Mouse (Mus musculus): ENCODE data around the gene Gm14288. TPM values are rescaled to one million over a fixed set of nuclear protein-coding genes. Genes with fewer than 3 reads are reported as not detected.
"Not testable (repeated sequence)": the region's sequence is repeated elsewhere in the genome, so short reads cannot be mapped to it uniquely, and the experiment has no call there.

Gm14288 gene
- polyA plus RNA-seq (2016; fragmentation: Nextera tagmentation; extraction: Ambion mirVana), result 6.8 TPM in 1 of 2 replicates, not detected in the other

GRCm38 (mm10) chr2:175800993-175801392, at the start of gene Gm14288:
Gm14288 (minus strand) TSS chr2:175801093.
- no CpG with 5 or more reads among the region's 6 CpGs for WGBS

DNA sequence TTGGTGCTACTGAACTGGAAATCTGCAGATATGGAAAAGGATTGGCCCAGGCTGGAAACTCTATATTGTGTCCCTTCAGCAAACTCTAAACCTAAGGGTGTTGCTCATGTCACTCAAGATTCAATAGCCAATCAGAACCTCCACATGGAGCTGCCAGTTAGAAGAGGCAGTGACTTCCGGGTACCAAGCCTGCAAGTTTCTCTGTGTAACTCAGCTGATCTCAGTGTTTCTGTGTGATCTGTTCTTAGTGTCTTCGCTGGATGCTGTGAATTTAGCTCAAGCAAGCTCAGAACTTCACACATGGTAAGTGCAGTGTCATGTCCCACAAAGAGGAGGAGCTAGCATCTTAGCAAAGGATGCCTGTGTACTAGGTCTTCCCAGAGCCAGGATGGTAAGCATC, 59.7 kb downstream of the Gm14288 start, which contains the start of gene Gm2007:
Gm2007 (plus strand) TSS at position 301 of the 400 bp plus-strand sequence.
- H3K4me3 ChIP-seq; H3K4me1 ChIP-seq; H3K27ac ChIP-seq; H3K9me3 ChIP-seq; ATAC-seq (ENCODE audit: insufficient number of reproducible peaks, insufficient read depth, low FRiP score, low TSS enrichment); H3K27me3 ChIP-seq; H3K36me3 ChIP-seq; H3K9ac ChIP-seq; H3K4me2 ChIP-seq (replicated peaks): not testable (repeated sequence)
- WGBS, result no CpG with 5 or more reads among the region's 2 CpGs

More at GRCm38 (mm10) chr2:175800993-175801392, at the start of gene Gm14288:
- not testable (repeated sequence) for H3K9ac ChIP-seq; ATAC-seq (ENCODE audit: insufficient number of reproducible peaks, insufficient read depth, low FRiP score, low TSS enrichment); H3K9me3 ChIP-seq; H3K4me1 ChIP-seq; H3K36me3 ChIP-seq; H3K4me3 ChIP-seq; H3K4me2 ChIP-seq (replicated peaks); H3K27me3 ChIP-seq; H3K27ac ChIP-seq

Other genes with a start within 250 kb of the Gm14288 start
- gene Gm11007, start 157.1 kb downstream of the Gm14288 start, polyA plus RNA-seq (2016; fragmentation: Nextera tagmentation; extraction: Ambion mirVana), result not detected in 2 replicates
- gene Zfp969, start 97.4 kb downstream of the Gm14288 start, polyA plus RNA-seq (2016; fragmentation: Nextera tagmentation; extraction: Ambion mirVana), result 6.9 and 16.0 TPM in 2 replicates
- gene Gm2007, start 59.6 kb downstream of the Gm14288 start, polyA plus RNA-seq (2016; fragmentation: Nextera tagmentation; extraction: Ambion mirVana), result not detected in 2 replicates
- 21.6 and 23.2 TPM in 2 replicates for gene Gm6710, start 68.1 kb upstream of the Gm14288 start, polyA plus RNA-seq (2016; fragmentation: Nextera tagmentation; extraction: Ambion mirVana)
- gene Zfp966, start 130.0 kb upstream of the Gm14288 start, polyA plus RNA-seq (2016; fragmentation: Nextera tagmentation; extraction: Ambion mirVana), result 4.9 and 5.5 TPM in 2 replicates
- gene Gm2026, start 164.2 kb upstream of the Gm14288 start, polyA plus RNA-seq (2016; fragmentation: Nextera tagmentation; extraction: Ambion mirVana), result 26.5 and 34.7 TPM in 2 replicates